Mouse (Mus musculus): ENCODE results near the gene Ip6k3. TPM values are rescaled to one million over a fixed set of nuclear protein-coding genes. Genes with fewer than 3 reads are reported as not detected.

Gene Ip6k3
- polyA plus RNA-seq, 1 experiment from 2014 or later, result 0.07 TPM

- Histone ChIP-seq H3K27ac (ENCODE audit: low read depth, low read length) (no peak within 1 kb of the TSS), H3K4me1 (ENCODE audit: control insufficient read depth, insufficient read depth, low read length) (peaks cover 16% of the 10 kb centered on the region), H3K4me3 (ENCODE audit: low read depth, low read length) (peak within 1 kb of the TSS; percentile 71), H3K27me3 (ENCODE audit: control insufficient read depth, insufficient read depth, low read length) (no peaks in the 10 kb centered on the region), H3K4me2 (peak within 1 kb of the TSS; percentile 44), H3K9ac (ENCODE audit: low read length) (peak within 1 kb of the TSS; percentile 77), H3K9me3 (ENCODE audit: control insufficient read depth, low read length) (no peaks in the 10 kb centered on the region), H3K36me3 (ENCODE audit: control insufficient read depth, insufficient read depth, low read length) (no peaks in the 10 kb centered on the region)
- under 1% methylated on average over 46 of the region's 46 CpGs for WGBS
- ATAC-seq (ENCODE audit: low FRiP score) (peak; percentile 94), DNase-seq (ENCODE audit: low spot score, missing footprints) (peak; percentile 100)
Measured at GRCm38 (mm10) chr17:27133551-27134141, 33.9 kb downstream of the Ip6k3 start, which contains the start of gene Uqcc2. Gene Uqcc2, minus strand, starts transcription at chr17:27133916.

- DNase-seq (ENCODE audit: low spot score, missing footprints), result no peak
- Histone ChIP-seq H3K9me3 (ENCODE audit: control insufficient read depth, low read length) (no peaks in the 10 kb centered on the region), H3K4me1 (ENCODE audit: control insufficient read depth, insufficient read depth, low read length) (peaks cover 16% of the 10 kb centered on the region), H3K9ac (ENCODE audit: low read length) (no peak overlapping the region; the same call in 1 of the 2 replicates), H3K4me3 (ENCODE audit: low read depth, low read length) (no peak overlapping the region), H3K4me2 (no peak overlapping the region), H3K27ac (ENCODE audit: low read depth, low read length) (no peak overlapping the region), H3K36me3 (ENCODE audit: control insufficient read depth, insufficient read depth, low read length) (no peaks in the 10 kb centered on the region), H3K27me3 (ENCODE audit: control insufficient read depth, insufficient read depth, low read length) (no peaks in the 10 kb centered on the region)
- 91% methylated on average over 10 of the region's 10 CpGs for WGBS
- ATAC-seq (ENCODE audit: low FRiP score), result no peak
Measured at GRCm38 (mm10) chr17:27132238-27132637, 35.4 kb downstream of the Ip6k3 start.

- Histone ChIP-seq H3K27ac (ENCODE audit: low read depth, low read length) (no peak overlapping the region), H3K4me2 (no peak overlapping the region), H3K9ac (ENCODE audit: low read length) (no peak overlapping the region), H3K9me3 (ENCODE audit: control insufficient read depth, low read length) (no peaks in the 10 kb centered on the region), H3K27me3 (ENCODE audit: control insufficient read depth, insufficient read depth, low read length) (no peaks in the 10 kb centered on the region), H3K4me1 (ENCODE audit: control insufficient read depth, insufficient read depth, low read length) (peaks cover 16% of the 10 kb centered on the region), H3K4me3 (ENCODE audit: low read depth, low read length) (no peak overlapping the region), H3K36me3 (ENCODE audit: control insufficient read depth, insufficient read depth, low read length) (no peaks in the 10 kb centered on the region)
- no peak for ATAC-seq (ENCODE audit: low FRiP score)
- WGBS, result 81% methylated on average over 10 of the region's 10 CpGs
- DNase-seq (ENCODE audit: low spot score, missing footprints), result no peak
Measured at GRCm38 (mm10) chr17:27131240-27131665, 36.3 kb downstream of the Ip6k3 start.

GRCm38 (mm10) chr17:27130246-27130645 is 37.3 kb downstream of the Ip6k3 start:
- ATAC-seq (ENCODE audit: low FRiP score) (no peak), DNase-seq (ENCODE audit: low spot score, missing footprints) (no peak)
- 57% methylated on average over 9 of the region's 9 CpGs for WGBS
- Histone ChIP-seq H3K4me2 (no peak overlapping the region), H3K27me3 (ENCODE audit: control insufficient read depth, insufficient read depth, low read length) (no peaks in the 10 kb centered on the region), H3K9ac (ENCODE audit: low read length) (no peak overlapping the region), H3K27ac (ENCODE audit: low read depth, low read length) (peak overlapping the region; percentile 40; the same call in 1 of the 2 replicates), H3K36me3 (ENCODE audit: control insufficient read depth, insufficient read depth, low read length) (no peaks in the 10 kb centered on the region), H3K9me3 (ENCODE audit: control insufficient read depth, low read length) (no peaks in the 10 kb centered on the region), H3K4me1 (ENCODE audit: control insufficient read depth, insufficient read depth, low read length) (peaks cover 16% of the 10 kb centered on the region), H3K4me3 (ENCODE audit: low read depth, low read length) (no peak overlapping the region)

GRCm38 (mm10) chr17:27129819-27130218 is 37.8 kb downstream of the Ip6k3 start:
- no peaks in the 10 kb centered on the region for H3K36me3 ChIP-seq (ENCODE audit: control insufficient read depth, insufficient read depth, low read length)
- DNase-seq (ENCODE audit: low spot score, missing footprints), result no peak
- H3K4me1 ChIP-seq (ENCODE audit: control insufficient read depth, insufficient read depth, low read length), result peaks cover 16% of the 10 kb centered on the region
- no peak overlapping the region for H3K27ac ChIP-seq (ENCODE audit: low read depth, low read length)
- no peaks in the 10 kb centered on the region for H3K9me3 ChIP-seq (ENCODE audit: control insufficient read depth, low read length)
- no peaks in the 10 kb centered on the region for H3K27me3 ChIP-seq (ENCODE audit: control insufficient read depth, insufficient read depth, low read length)
- H3K4me2 ChIP-seq, result no peak overlapping the region
- WGBS, result 84% methylated on average over 7 of the region's 7 CpGs
- H3K9ac ChIP-seq (ENCODE audit: low read length), result no peak overlapping the region
- no peak overlapping the region for H3K4me3 ChIP-seq (ENCODE audit: low read depth, low read length)
- no peak for ATAC-seq (ENCODE audit: low FRiP score)

GRCm38 (mm10) chr17:27129291-27129690 is 38.3 kb downstream of the Ip6k3 start:
- no peaks in the 10 kb centered on the region for H3K9me3 ChIP-seq (ENCODE audit: control insufficient read depth, low read length)
- no peak for ATAC-seq (ENCODE audit: low FRiP score)
- no peaks in the 10 kb centered on the region for H3K27me3 ChIP-seq (ENCODE audit: control insufficient read depth, insufficient read depth, low read length)
- no peak overlapping the region for H3K4me2 ChIP-seq
- no peak for DNase-seq (ENCODE audit: low spot score, missing footprints)
- no peak overlapping the region for H3K9ac ChIP-seq (ENCODE audit: low read length)
- H3K4me3 ChIP-seq (ENCODE audit: low read depth, low read length), result no peak overlapping the region
- H3K4me1 ChIP-seq (ENCODE audit: control insufficient read depth, insufficient read depth, low read length), result peaks cover 16% of the 10 kb centered on the region
- H3K36me3 ChIP-seq (ENCODE audit: control insufficient read depth, insufficient read depth, low read length), result no peaks in the 10 kb centered on the region
- whole genome bisulfite sequencing, result 85% methylated on average over 13 of the region's 13 CpGs
- H3K27ac ChIP-seq (ENCODE audit: low read depth, low read length), result no peak overlapping the region

GRCm38 (mm10) chr17:27128189-27128588 is 39.4 kb downstream of the Ip6k3 start:
- Histone ChIP-seq H3K4me3 (ENCODE audit: low read depth, low read length) (no peak overlapping the region), H3K36me3 (ENCODE audit: control insufficient read depth, insufficient read depth, low read length) (no peaks in the 10 kb centered on the region), H3K4me2 (no peak overlapping the region), H3K4me1 (ENCODE audit: control insufficient read depth, insufficient read depth, low read length) (peaks cover 14% of the 10 kb centered on the region), H3K9me3 (ENCODE audit: control insufficient read depth, low read length) (no peaks in the 10 kb centered on the region), H3K27ac (ENCODE audit: low read depth, low read length) (no peak overlapping the region), H3K9ac (ENCODE audit: low read length) (no peak overlapping the region), H3K27me3 (ENCODE audit: control insufficient read depth, insufficient read depth, low read length) (no peaks in the 10 kb centered on the region)
- ATAC-seq (ENCODE audit: low FRiP score), result no peak
- no peak for DNase-seq (ENCODE audit: low spot score, missing footprints)
- WGBS, result 93% methylated on average over 5 of the region's 5 CpGs

GRCm38 (mm10) chr17:27126974-27127373 is 40.6 kb downstream of the Ip6k3 start:
- Histone ChIP-seq H3K9me3 (ENCODE audit: control insufficient read depth, low read length) (no peaks in the 10 kb centered on the region), H3K4me3 (ENCODE audit: low read depth, low read length) (no peak overlapping the region), H3K9ac (ENCODE audit: low read length) (no peak overlapping the region), H3K27ac (ENCODE audit: low read depth, low read length) (no peak overlapping the region), H3K4me2 (no peak overlapping the region), H3K36me3 (ENCODE audit: control insufficient read depth, insufficient read depth, low read length) (no peaks in the 10 kb centered on the region), H3K4me1 (ENCODE audit: control insufficient read depth, insufficient read depth, low read length) (peaks cover 8% of the 10 kb centered on the region; the same call in 1 of the 2 replicates), H3K27me3 (ENCODE audit: control insufficient read depth, insufficient read depth, low read length) (no peaks in the 10 kb centered on the region)
- ATAC-seq (ENCODE audit: low FRiP score) (no peak), DNase-seq (ENCODE audit: low spot score, missing footprints) (no peak)
- 83% methylated on average over 10 of the region's 10 CpGs for WGBS

GRCm38 (mm10) chr17:27125669-27126202 is 41.9 kb downstream of the Ip6k3 start:
- Histone ChIP-seq H3K9ac (ENCODE audit: low read length) (no peak overlapping the region), H3K27me3 (ENCODE audit: control insufficient read depth, insufficient read depth, low read length) (no peaks in the 10 kb centered on the region), H3K9me3 (ENCODE audit: control insufficient read depth, low read length) (no peaks in the 10 kb centered on the region), H3K4me2 (no peak overlapping the region), H3K4me1 (ENCODE audit: control insufficient read depth, insufficient read depth, low read length) (peaks cover 6% of the 10 kb centered on the region; the same call in 1 of the 2 replicates), H3K27ac (ENCODE audit: low read depth, low read length) (no peak overlapping the region), H3K4me3 (ENCODE audit: low read depth, low read length) (no peak overlapping the region), H3K36me3 (ENCODE audit: control insufficient read depth, insufficient read depth, low read length) (no peaks in the 10 kb centered on the region)
- no peak for ATAC-seq (ENCODE audit: low FRiP score)
- 82% methylated on average over 11 of the region's 11 CpGs for WGBS
- no peak for DNase-seq (ENCODE audit: low spot score, missing footprints)

Data from midbrain, embryonic 11.5 days (tissue).